Mouse (Mus musculus): ENCODE results near the gene Olfr370. TPM values are rescaled to one million over a fixed set of nuclear protein-coding genes. Genes with fewer than 3 reads are reported as not detected.

Olfr370 gene
- polyA plus RNA-seq (2021; fragmentation: Nextera tagmentation), result not detected in 2 replicates
- long read RNA-seq, experiment 1, result 0 reads
- long read RNA-seq, experiment 2, result 0 reads

GRCm38 (mm10) chr8:83535736-83536135 is at the start of gene Olfr370:
Gene Olfr370, plus strand, starts transcription at chr8:83535780.

DNA sequence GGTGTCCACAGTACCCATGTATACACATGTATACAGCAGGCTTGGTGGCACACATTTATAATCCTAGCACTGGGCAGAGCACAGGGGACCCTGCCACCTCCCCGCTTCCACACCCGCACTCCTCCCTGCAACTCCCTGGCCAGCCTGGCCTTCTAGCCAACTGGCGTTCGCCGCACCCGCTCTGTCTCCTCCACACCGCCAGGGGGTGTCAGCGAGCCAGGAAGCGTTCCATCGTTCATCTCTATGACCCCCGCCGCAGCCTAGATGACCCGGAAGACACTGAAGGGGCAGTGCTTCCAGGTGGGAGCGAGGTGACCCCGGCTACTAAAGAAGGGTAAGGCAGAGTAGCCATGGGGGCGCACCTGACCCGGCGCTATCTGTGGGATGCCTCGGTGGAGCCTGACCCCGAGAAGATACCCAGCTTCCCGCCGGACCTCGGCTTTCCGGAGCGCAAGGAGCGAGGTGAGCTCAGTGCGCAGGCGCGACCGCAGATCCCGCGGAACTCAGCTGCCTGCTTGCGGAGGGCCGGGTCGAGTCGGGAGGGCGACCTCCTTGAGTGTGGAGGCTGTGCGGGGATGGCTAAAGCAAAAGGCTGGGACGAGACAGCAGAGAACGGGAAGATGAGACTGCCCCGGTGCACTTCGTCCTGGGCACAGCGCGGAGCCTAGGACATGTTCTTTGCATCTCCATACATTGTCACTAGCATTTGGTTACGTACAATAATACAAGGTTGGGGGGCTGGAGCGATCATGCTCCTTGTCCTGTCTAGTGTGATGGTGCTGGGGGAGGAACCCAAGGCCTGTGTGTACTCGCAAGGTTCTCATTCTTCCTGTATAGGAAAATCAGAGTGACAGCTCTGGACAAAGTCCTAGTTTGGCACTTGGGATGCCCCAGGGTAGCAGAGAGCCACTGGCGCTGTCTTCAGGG is 31.2 kb downstream of the Olfr370 start, which contains the start of gene Ndufb7:
TSS of gene Ndufb7 (plus strand) at position 203 of the 927 bp plus-strand sequence.

Other genes with a start within 250 kb of the Olfr370 start
- gene Ucp1, start 245.4 kb upstream of the Olfr370 start, polyA plus RNA-seq (2021; fragmentation: Nextera tagmentation), result not detected in 2 replicates
- 2.7 and 3.7 TPM in 2 replicates for gene Elmod2, start 203.3 kb upstream of the Olfr370 start, polyA plus RNA-seq (2021; fragmentation: Nextera tagmentation)
- not detected in 2 replicates for gene Mgat4d, start 187.3 kb upstream of the Olfr370 start, polyA plus RNA-seq (2021; fragmentation: Nextera tagmentation)
- gene Clgn, start 145.9 kb upstream of the Olfr370 start, polyA plus RNA-seq (2021; fragmentation: Nextera tagmentation), result 2.0 and 2.4 TPM in 2 replicates
- 429 and 455 TPM in 2 replicates for gene Scoc, start 77.4 kb upstream of the Olfr370 start, polyA plus RNA-seq (2021; fragmentation: Nextera tagmentation)
- 527 and 627 TPM in 2 replicates for gene Ndufb7, start 30.9 kb downstream of the Olfr370 start, polyA plus RNA-seq (2021; fragmentation: Nextera tagmentation)
- 1,403 and 1,488 TPM in 2 replicates for gene Tecr, start 72.2 kb downstream of the Olfr370 start, polyA plus RNA-seq (2021; fragmentation: Nextera tagmentation)
- gene Dnajb1, start 72.4 kb downstream of the Olfr370 start, polyA plus RNA-seq (2021; fragmentation: Nextera tagmentation), result 35.0 and 40.0 TPM in 2 replicates
- 91.1 and 100 TPM in 2 replicates for gene Gipc1, start 116.9 kb downstream of the Olfr370 start, polyA plus RNA-seq (2021; fragmentation: Nextera tagmentation)
- 0.21 and 0.26 TPM in 2 replicates for gene Ptger1, start 130.9 kb downstream of the Olfr370 start, polyA plus RNA-seq (2021; fragmentation: Nextera tagmentation)
- gene Pkn1, start 163.4 kb downstream of the Olfr370 start, polyA plus RNA-seq (2021; fragmentation: Nextera tagmentation), result 3.0 and 4.8 TPM in 2 replicates
- 20.6 TPM in 2 replicates for gene Ddx39, start 179.4 kb downstream of the Olfr370 start, polyA plus RNA-seq (2021; fragmentation: Nextera tagmentation)
- gene Adgre5, start 205.5 kb downstream of the Olfr370 start, polyA plus RNA-seq (2021; fragmentation: Nextera tagmentation), result 3.6 and 4.5 TPM in 2 replicates

Data from layer of hippocampus, adult 6 months (tissue).